Mouse (Mus musculus) heart, embryonic 13.5 days (tissue): ENCODE data around the gene Trp53rka. TPM values are rescaled to one million over a fixed set of nuclear protein-coding genes. Genes with fewer than 3 reads are reported as not detected.

Experiments
- ATAC-seq: fragments of 200-750 bp; cut with Nextera tagmentation; 2 replicates; pipeline ENCODE4 v1.8.0; 2017; ENCODE audit warnings: moderate TSS enrichment; ENCODE audit not compliant: insufficient number of reproducible peaks, low FRiP score, low TSS enrichment; ENCODE audit errors: extremely low read depth
- H3K27ac ChIP-seq: fragments of 300-500 bp; sonication (generic); replicated peaks from 2 replicates; pipeline ENCODE4 v1.5.1; 2015; ENCODE audit warnings: moderate library complexity, mild to moderate bottlenecking, inconsistent platforms
- H3K27me3 ChIP-seq: fragments of 300-500 bp; sonication (generic); replicated peaks from 2 replicates; pipeline ENCODE4 v1.6.1; 2015; ENCODE audit warnings: mild to moderate bottlenecking, inconsistent platforms
- H3K36me3 ChIP-seq: fragments of 300-500 bp; sonication (generic); 2 replicates; pipeline ENCODE4 v1.6.1; 2015; ENCODE audit warnings: mild to moderate bottlenecking, inconsistent platforms
- H3K4me1 ChIP-seq: fragments of 300-500 bp; sonication (generic); 2 replicates; pipeline ENCODE4 v1.6.1; 2015; ENCODE audit warnings: inconsistent platforms
- H3K4me2 ChIP-seq: fragments of 300-500 bp; sonication (generic); 2 replicates; pipeline ENCODE4 v1.6.1; 2015; ENCODE audit warnings: inconsistent platforms, mild to moderate bottlenecking, moderate library complexity
- H3K4me3 ChIP-seq: fragments of 300-500 bp; sonication (generic); 2 replicates; pipeline ENCODE4 v1.5.1; 2015; ENCODE audit warnings: moderate library complexity, mild to moderate bottlenecking, inconsistent platforms
- H3K9ac ChIP-seq: fragments of 300-500 bp; sonication (generic); 2 replicates; pipeline ENCODE4 v1.6.1; 2015; ENCODE audit warnings: inconsistent platforms, mild to moderate bottlenecking, moderate library complexity
- H3K9me3 ChIP-seq: fragments of 300-500 bp; sonication (generic); 2 replicates; pipeline ENCODE4 v1.6.1; 2016; ENCODE audit warnings: inconsistent platforms
- WGBS: fragments of 180-500 bp; shearing (Covaris S2); methylation state at CpG from one replicate; pipeline ENCODE4 v1.1.7; 2015; ENCODE audit warnings: mixed read lengths; 5-methylcytosine and 5-hydroxymethylcytosine counted together
- polyA plus RNA-seq: library from polyadenylated mRNA; unstranded; fragments of >200 nt; fragmentation: Nextera tagmentation; extraction: Ambion mirVana; gene quantifications from 2 replicates; pipeline ENCODE4 v1.2.1, GENCODE M21; 2015

Gene Trp53rka
- polyA plus RNA-seq, 1 experiment from 2014 or later = 21.0 TPM

DNA sequence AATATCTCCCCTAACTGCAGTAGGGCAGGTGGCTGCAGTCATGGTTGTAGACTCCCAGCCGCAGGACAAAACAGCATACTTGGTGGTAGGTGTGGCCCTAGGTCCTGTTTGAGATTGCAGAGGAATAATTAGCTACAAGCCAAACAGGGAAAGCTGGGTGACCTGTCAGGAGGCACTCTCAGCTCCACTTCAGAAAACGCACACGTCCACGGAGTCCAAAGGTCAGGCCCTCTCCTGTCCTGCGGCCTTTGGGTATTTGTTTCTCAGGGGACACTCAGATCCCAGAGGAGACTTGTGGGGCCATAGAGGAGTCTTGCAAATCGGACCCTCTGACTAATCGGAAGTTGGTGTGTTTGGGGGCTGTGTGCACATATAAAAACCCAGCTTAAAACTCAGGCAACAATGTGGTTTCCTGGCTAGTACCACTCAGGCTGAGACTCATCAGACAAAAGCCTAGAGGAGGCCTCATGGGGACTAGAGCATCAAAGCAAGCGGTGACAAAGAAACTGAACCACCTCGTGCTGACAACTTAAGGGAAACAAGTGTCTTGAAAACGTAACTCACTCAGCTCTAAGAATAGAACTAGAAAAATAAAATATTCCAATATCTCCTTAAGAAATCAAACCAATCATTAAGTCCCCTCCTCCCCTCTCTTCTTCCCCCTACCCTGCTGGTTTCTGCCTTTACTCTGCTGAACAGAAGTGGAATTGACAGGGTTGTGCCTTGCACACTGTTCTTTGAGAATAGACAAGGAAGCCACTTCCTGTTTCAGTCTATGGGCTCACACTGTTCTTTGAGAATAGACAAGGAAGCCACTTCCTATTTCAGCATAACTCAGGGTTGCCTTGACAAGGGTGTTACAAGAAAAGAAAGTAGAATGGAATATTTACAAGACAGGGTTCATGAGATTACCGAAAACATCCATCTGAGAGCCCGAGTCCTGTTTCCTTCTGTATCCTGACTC is 40.1 kb downstream of the Trp53rka start:
- Histone ChIP-seq H3K27ac (no peak overlapping the region), H3K36me3 (no peaks in the 10 kb centered on the region), H3K27me3 (peaks cover 11% of the 10 kb centered on the region; the same call in 1 of the 2 replicates), H3K4me3 (no peak overlapping the region), H3K9me3 (no peaks in the 10 kb centered on the region), H3K9ac (no peak overlapping the region), H3K4me2 (no peak overlapping the region), H3K4me1 (no peaks in the 10 kb centered on the region)
- 69% methylated on average over 12 of the region's 12 CpGs for WGBS
- ATAC-seq = no peak

DNA sequence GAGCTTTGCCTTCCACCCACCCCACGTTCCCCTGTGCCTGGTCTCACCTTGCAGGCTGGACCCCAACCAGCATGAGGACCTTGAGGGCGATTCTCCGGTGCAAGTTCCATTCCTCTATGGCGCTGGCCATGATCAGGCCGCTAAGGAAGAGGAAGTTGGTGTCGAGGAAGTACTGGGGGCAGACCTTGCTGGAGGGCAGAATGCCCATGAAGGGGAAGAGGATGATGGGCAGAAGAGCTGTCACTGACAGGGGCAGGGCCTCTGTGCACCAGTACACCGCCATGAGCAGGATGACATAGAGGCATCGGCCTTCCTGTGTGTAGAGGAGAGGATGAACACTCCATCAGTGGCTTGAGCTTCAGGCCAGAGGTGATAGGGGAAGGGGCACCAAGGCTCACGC is 44.6 kb downstream of the Trp53rka start:
- H3K36me3 ChIP-seq = no peaks in the 10 kb centered on the region
- no peaks in the 10 kb centered on the region for H3K9me3 ChIP-seq
- H3K9ac ChIP-seq = no peak overlapping the region
- no peak overlapping the region for H3K4me3 ChIP-seq
- peaks cover 17% of the 10 kb centered on the region; the same call in 1 of the 2 replicates for H3K27me3 ChIP-seq
- no peak overlapping the region for H3K27ac ChIP-seq
- WGBS = 76% methylated on average over 9 of the region's 9 CpGs
- no peak overlapping the region for H3K4me2 ChIP-seq
- no peaks in the 10 kb centered on the region for H3K4me1 ChIP-seq
- no peak for ATAC-seq

- ATAC-seq = no peak
- Histone ChIP-seq H3K9ac (no peak overlapping the region), H3K9me3 (no peaks in the 10 kb centered on the region), H3K4me3 (no peak overlapping the region), H3K36me3 (no peaks in the 10 kb centered on the region), H3K27me3 (peaks cover 15% of the 10 kb centered on the region; the same call in 1 of the 2 replicates), H3K27ac (no peak overlapping the region), H3K4me2 (no peak overlapping the region), H3K4me1 (no peaks in the 10 kb centered on the region)
- 71% methylated on average over 3 of the region's 3 CpGs for WGBS
Observed at GRCm38 (mm10) chr2:165444861-165445260, 48.3 kb downstream of the Trp53rka start.

DNA sequence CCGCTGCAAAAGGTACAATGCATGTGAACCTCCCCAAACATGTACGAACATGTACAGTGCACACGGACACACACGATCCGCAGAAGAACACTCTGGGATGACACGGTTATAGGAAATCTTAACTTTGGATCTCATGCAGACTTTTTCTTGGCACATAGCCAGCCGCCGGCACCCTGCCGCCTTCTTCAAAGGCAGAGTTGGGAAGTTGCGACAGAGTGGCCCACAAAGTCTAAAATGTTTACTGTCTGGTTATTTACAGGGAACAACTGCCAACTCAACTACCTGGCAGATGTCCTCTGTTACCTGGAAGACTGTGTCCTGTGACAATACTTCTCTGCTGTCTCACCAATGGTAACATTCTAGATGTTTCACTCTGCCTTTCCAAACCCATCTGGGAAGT is 50.1 kb downstream of the Trp53rka start:
- no peak overlapping the region for H3K27ac ChIP-seq
- no peaks in the 10 kb centered on the region for H3K9me3 ChIP-seq
- no peak overlapping the region for H3K4me3 ChIP-seq
- no peak for ATAC-seq
- H3K4me2 ChIP-seq = no peak overlapping the region
- H3K9ac ChIP-seq = no peak overlapping the region
- WGBS = 73% methylated on average over 10 of the region's 10 CpGs
- no peaks in the 10 kb centered on the region for H3K36me3 ChIP-seq
- H3K4me1 ChIP-seq = no peaks in the 10 kb centered on the region
- H3K27me3 ChIP-seq = 0 out of 2 replicates have a peak, but pooled peaks cover 12% of the 10 kb centered on the region

DNA sequence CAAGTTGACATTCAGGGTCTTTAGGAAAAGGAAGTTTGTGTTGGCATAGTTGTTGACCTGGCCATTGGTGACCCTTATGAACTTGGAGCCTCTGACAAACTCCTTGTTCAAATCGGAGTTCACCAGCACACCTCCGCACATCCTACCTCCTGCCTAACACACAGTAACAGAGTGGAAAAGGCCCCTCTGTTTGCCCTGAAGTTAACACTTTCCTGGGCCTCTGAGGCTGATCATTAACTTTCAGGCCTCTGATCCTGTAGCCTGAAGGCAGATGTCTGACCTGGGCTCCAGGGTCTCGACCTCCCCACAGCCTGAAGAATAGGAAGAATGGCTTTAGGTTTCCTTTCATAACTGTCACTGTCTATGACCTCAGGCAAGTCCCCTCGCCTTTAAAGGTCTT is 51.5 kb downstream of the Trp53rka start:
- H3K27ac ChIP-seq = no peak overlapping the region
- WGBS = 59% methylated on average over 4 of the region's 4 CpGs
- no peaks in the 10 kb centered on the region for H3K9me3 ChIP-seq
- no peak overlapping the region for H3K9ac ChIP-seq
- no peak overlapping the region for H3K4me3 ChIP-seq
- H3K4me2 ChIP-seq = no peak overlapping the region
- H3K27me3 ChIP-seq = 0 out of 2 replicates have a peak, but pooled peaks cover 11% of the 10 kb centered on the region
- no peaks in the 10 kb centered on the region for H3K36me3 ChIP-seq
- no peak for ATAC-seq
- no peaks in the 10 kb centered on the region for H3K4me1 ChIP-seq

Other genes with a start within 250 kb of the Trp53rka start
- gene Slc35c2, start 205.5 kb downstream of the Trp53rka start, polyA plus RNA-seq = 37.6 and 46.4 TPM in 2 replicates
- gene Elmo2, start 166.8 kb downstream of the Trp53rka start, polyA plus RNA-seq = 40.8 and 42.8 TPM in 2 replicates
- gene Zfp663, start 124.6 kb downstream of the Trp53rka start, polyA plus RNA-seq = 0.16 TPM in 1 of 2 replicates, not detected in the other
- gene Zfp334, start 105.1 kb downstream of the Trp53rka start, polyA plus RNA-seq = 5.1 and 5.2 TPM in 2 replicates
- gene Ocstamp, start 92.9 kb downstream of the Trp53rka start, polyA plus RNA-seq = 0.18 TPM in 1 of 2 replicates, not detected in the other
- 0.18 and 0.23 TPM in 2 replicates for gene Slc13a3, start 20.1 kb downstream of the Trp53rka start, polyA plus RNA-seq
- 5.5 and 5.6 TPM in 2 replicates for gene Slc2a10, start 10.5 kb upstream of the Trp53rka start, polyA plus RNA-seq
- gene Eya2, start 101.7 kb upstream of the Trp53rka start, polyA plus RNA-seq = 0.19 and 0.20 TPM in 2 replicates